Mouse (Mus musculus) sigmoid colon, adult 10 weeks (tissue): Measurements from ENCODE around the gene Nol11. TPM values are rescaled to one million over a fixed set of nuclear protein-coding genes. Genes with fewer than 3 reads are reported as not detected.

ENCODE experiments used
- polyA plus RNA-seq: library from polyadenylated mRNA; stranded (reverse); fragments of 350-450 nt; fragmentation: Illumina TruSeq; extraction: RNeasy Lipid Tissue Mini Kit (QIAGEN cat#74804); gene quantifications from one replicate; pipeline ENCODE4 v1.2.3, GENCODE M21; 2014; ENCODE audit warnings: low read depth, low replicate concordance

Gene Nol11
- 27.5 TPM for polyA plus RNA-seq

GRCm38 (mm10) chr11:107188565-107189552 is at the start of gene Nol11:
Gene Nol11 (minus strand): TSS chr11:107189381.

GRCm38 (mm10) chr11:107131749-107132421 is 57.3 kb downstream of the Nol11 start, which contains the start of gene Bptf:
Gene Bptf (minus strand): TSS chr11:107132127.

Other genes with a start within 250 kb of the Nol11 start
- gene Kpna2, start 189.8 kb downstream of the Nol11 start, polyA plus RNA-seq, result 179 TPM
- gene 1810010H24Rik, start 163.7 kb downstream of the Nol11 start, polyA plus RNA-seq, result 7.7 TPM
- 42.3 TPM for gene Bptf, start 57.3 kb downstream of the Nol11 start, polyA plus RNA-seq